Mouse (Mus musculus): Measurements from ENCODE around the gene Tnks1bp1. TPM values are rescaled to one million over a fixed set of nuclear protein-coding genes. Genes with fewer than 3 reads are reported as not detected.

Gene Tnks1bp1
- polyA plus RNA-seq, 1 experiment from 2014 or later: 34.4 TPM

DNA sequence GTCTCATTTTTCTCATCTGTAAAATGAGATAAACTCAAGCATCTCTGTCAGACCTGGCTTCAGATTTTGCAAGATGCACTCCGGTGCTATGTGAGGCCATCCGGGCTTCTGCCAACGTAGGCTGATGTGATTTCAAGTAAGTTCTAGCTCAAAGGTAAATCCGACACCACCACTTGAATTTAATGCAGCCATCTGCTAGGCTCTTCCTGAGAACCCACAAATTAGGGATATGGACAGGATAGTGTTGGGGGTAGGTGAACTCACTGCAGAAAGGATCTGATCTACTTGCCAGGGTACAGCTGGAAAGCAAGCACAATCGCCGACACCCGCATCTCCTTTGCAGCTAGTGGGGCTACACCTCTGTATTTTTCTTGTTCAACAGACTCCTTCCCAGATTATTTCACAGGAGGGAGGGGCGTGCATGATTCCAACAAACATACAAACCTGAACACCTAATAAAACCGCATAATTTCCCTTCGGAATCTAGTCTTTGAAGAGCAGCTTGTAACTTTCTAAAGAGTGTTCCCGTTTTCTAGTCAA, 11.2 kb upstream of the Tnks1bp1 start:
- Histone ChIP-seq H3K4me3 (ENCODE audit: low read length) (peak overlapping the region; percentile 81), H3K9me3 (ENCODE audit: control insufficient read depth, low read length) (no peaks in the 10 kb centered on the region), H3K9ac (ENCODE audit: low read depth, low read length) (peak overlapping the region; percentile 95), H3K27me3 (replicated peaks; ENCODE audit: control insufficient read depth, insufficient read depth, low read length) (no peaks in the 10 kb centered on the region), H3K4me1 (ENCODE audit: control insufficient read depth, insufficient read depth, low read length) (peaks cover 7% of the 10 kb centered on the region), H3K36me3 (ENCODE audit: control insufficient read depth, insufficient read depth, low read length) (peaks cover 18% of the 10 kb centered on the region), H3K4me2 (ENCODE audit: low read depth, low read length) (peak overlapping the region; percentile 63), H3K27ac (ENCODE audit: low read length) (no peak overlapping the region; the same call in 1 of the 2 replicates)
- peak; percentile 37 for ATAC-seq
- 7% methylated on average over 11 of the region's 11 CpGs for WGBS

DNA sequence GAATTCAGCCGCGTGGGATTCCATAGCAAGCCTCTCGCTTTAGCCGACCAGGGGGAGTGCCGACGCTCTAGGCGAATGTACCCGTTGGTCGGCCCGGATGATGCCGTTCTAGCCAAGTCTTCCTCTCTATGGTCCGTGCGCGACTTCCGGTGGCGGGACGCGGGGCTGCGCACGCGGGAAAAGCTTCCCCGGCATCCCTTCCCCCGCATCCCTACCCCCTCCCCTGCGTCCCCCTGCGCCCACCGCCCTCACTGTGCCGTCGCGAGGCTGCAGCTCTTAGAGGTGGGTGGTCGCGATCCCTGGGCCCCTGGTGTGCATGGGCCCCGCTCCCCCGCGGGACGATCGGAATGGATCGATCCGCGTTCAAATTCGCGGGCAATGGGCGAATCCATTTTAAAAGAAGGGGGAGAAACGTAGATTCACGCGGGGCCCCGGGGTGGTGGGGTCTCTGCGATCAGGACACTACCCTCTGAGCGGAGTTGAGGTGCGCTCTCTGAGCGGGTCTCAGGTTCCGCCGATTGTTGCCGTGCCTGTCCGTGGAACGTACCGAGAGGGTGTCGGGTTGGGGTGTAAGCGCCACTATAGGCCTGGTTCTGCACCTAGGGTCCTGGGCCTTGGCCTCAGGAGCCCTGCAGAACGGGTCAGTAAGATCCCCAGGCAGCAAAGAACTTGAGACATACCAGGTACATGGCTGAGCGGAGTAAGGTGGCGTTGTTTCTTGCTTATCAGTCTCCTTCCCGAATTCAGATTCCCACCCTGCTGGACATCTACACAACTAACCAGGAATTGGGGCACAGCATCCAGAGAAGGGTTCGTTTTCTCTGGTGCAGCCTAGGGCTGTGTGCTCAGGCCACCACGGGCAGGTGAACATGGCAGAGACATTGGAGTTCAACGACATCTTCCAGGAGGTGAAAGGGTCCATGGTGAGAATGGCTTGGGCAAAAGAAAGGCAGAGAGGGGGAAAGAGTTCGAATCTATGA, 10.5 kb upstream of the Tnks1bp1 start, which contains the start of the genes Ssrp1 and P2rx3:
Ssrp1 (plus strand) TSS at position 188 of the 980 bp plus-strand sequence.
P2rx3 (minus strand) TSS at position 416 of the 980 bp plus-strand sequence.
- Histone ChIP-seq H3K27ac (ENCODE audit: low read length) (peak within 1 kb of the TSS; percentile 81), H3K9me3 (ENCODE audit: control insufficient read depth, low read length) (no peaks in the 10 kb centered on the region), H3K4me3 (ENCODE audit: low read length) (peak within 1 kb of the TSS; percentile 81), H3K27me3 (replicated peaks; ENCODE audit: control insufficient read depth, insufficient read depth, low read length) (no peaks in the 10 kb centered on the region), H3K4me1 (ENCODE audit: control insufficient read depth, insufficient read depth, low read length) (peaks cover 7% of the 10 kb centered on the region), H3K4me2 (ENCODE audit: low read depth, low read length) (peak within 1 kb of the TSS; percentile 68), H3K9ac (ENCODE audit: low read depth, low read length) (peak within 1 kb of the TSS; percentile 95), H3K36me3 (ENCODE audit: control insufficient read depth, insufficient read depth, low read length) (peaks cover 26% of the 10 kb centered on the region)
- WGBS: 1% methylated on average over 66 of the region's 66 CpGs
- peak; percentile 96 for ATAC-seq

GRCm38 (mm10) chr2:85038336-85038735, 9.5 kb upstream of the Tnks1bp1 start:
- Histone ChIP-seq H3K36me3 (ENCODE audit: control insufficient read depth, insufficient read depth, low read length) (peaks cover 28% of the 10 kb centered on the region), H3K4me3 (ENCODE audit: low read length) (peak overlapping the region; percentile 81), H3K27me3 (replicated peaks; ENCODE audit: control insufficient read depth, insufficient read depth, low read length) (no peaks in the 10 kb centered on the region), H3K4me2 (ENCODE audit: low read depth, low read length) (peak overlapping the region; percentile 68), H3K4me1 (ENCODE audit: control insufficient read depth, insufficient read depth, low read length) (peaks cover 7% of the 10 kb centered on the region), H3K27ac (ENCODE audit: low read length) (no peak overlapping the region), H3K9ac (ENCODE audit: low read depth, low read length) (peak overlapping the region; percentile 95), H3K9me3 (ENCODE audit: control insufficient read depth, low read length) (no peaks in the 10 kb centered on the region)
- ATAC-seq: no peak
- 76% methylated on average over 13 of the region's 13 CpGs for WGBS

DNA sequence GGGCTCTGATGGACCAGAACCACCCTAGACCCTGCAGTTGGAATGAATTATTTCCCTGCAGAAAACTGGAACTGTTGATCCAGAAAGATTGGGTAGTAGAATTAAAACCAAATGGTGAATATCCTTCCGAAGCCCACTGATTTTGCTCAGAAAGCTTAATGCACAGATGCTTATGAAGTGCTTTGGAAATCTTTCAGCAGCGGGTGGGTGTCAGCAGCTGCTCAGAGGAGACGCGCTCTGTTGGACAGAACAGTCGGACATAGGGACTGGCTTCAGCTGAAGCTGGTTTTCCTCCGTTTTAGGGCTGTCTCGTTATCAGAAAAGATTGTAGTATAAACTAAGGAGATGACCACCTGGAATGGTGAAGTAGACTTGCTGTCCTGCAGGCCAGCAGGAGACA, 4.2 kb upstream of the Tnks1bp1 start:
- 86% methylated on average over 7 of the region's 7 CpGs for WGBS
- Histone ChIP-seq H3K4me2 (ENCODE audit: low read depth, low read length) (no peak overlapping the region), H3K9ac (ENCODE audit: low read depth, low read length) (no peak overlapping the region), H3K27ac (ENCODE audit: low read length) (no peak overlapping the region), H3K9me3 (ENCODE audit: control insufficient read depth, low read length) (no peaks in the 10 kb centered on the region), H3K36me3 (ENCODE audit: control insufficient read depth, insufficient read depth, low read length) (peaks cover 35% of the 10 kb centered on the region), H3K4me1 (ENCODE audit: control insufficient read depth, insufficient read depth, low read length) (peaks cover 9% of the 10 kb centered on the region), H3K4me3 (ENCODE audit: low read length) (no peak overlapping the region), H3K27me3 (replicated peaks; ENCODE audit: control insufficient read depth, insufficient read depth, low read length) (no peaks in the 10 kb centered on the region)
- ATAC-seq: no peak

DNA sequence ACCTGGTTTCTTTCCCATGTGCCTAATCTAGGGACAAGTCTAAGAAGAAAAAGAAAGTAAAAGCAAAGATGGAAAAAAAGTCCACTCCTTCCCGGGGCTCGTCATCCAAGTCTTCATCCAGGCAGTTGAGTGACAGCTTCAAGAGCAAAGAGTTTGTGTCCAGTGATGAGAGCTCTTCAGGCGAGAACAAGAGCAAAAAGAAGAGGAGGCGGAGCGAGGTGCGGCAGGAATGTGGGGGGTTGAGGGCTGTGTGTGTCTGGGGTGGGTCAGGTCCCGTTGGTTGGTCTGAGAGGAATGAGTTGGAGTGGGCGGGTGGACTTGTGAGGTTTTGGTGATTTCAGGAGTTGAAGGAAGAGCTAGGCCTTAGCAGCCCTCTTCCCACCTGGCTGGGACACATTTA, 1.6 kb upstream of the Tnks1bp1 start:
- H3K4me2 ChIP-seq (ENCODE audit: low read depth, low read length): no peak overlapping the region
- H3K27me3 ChIP-seq (replicated peaks; ENCODE audit: control insufficient read depth, insufficient read depth, low read length): no peaks in the 10 kb centered on the region
- H3K9me3 ChIP-seq (ENCODE audit: control insufficient read depth, low read length): no peaks in the 10 kb centered on the region
- H3K9ac ChIP-seq (ENCODE audit: low read depth, low read length): no peak overlapping the region
- H3K27ac ChIP-seq (ENCODE audit: low read length): no peak overlapping the region
- no peak overlapping the region for H3K4me3 ChIP-seq (ENCODE audit: low read length)
- peaks cover 21% of the 10 kb centered on the region for H3K36me3 ChIP-seq (ENCODE audit: control insufficient read depth, insufficient read depth, low read length)
- no peak for ATAC-seq
- H3K4me1 ChIP-seq (ENCODE audit: control insufficient read depth, insufficient read depth, low read length): peaks cover 32% of the 10 kb centered on the region
- WGBS: 78% methylated on average over 8 of the region's 8 CpGs

DNA sequence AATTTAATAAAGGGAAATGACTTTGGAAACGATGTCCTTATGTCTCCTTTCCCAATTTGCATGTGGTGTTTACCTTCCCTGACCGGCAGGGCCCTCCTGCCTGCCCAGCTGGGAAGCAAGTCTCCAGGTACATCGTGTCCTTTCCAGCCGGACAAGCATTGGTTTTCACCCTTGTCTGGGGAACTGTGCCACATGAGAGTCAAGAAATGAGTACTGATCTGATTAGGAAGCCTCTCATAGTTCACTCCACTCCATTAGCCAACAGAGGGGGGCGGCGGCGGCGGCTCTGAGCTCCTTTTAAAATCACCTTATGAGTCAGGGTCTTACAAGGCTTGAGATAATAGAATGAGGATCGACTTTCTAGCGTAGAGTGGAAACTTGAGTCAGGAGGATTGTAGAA, 741 bp upstream of the Tnks1bp1 start:
- Histone ChIP-seq H3K27ac (ENCODE audit: low read length) (peak overlapping the region; percentile 88), H3K4me1 (ENCODE audit: control insufficient read depth, insufficient read depth, low read length) (peaks cover 39% of the 10 kb centered on the region), H3K9ac (ENCODE audit: low read depth, low read length) (peak overlapping the region; percentile 79), H3K9me3 (ENCODE audit: control insufficient read depth, low read length) (no peaks in the 10 kb centered on the region), H3K4me2 (ENCODE audit: low read depth, low read length) (peak overlapping the region; percentile 69), H3K4me3 (ENCODE audit: low read length) (peak overlapping the region; percentile 72), H3K36me3 (ENCODE audit: control insufficient read depth, insufficient read depth, low read length) (peaks cover 15% of the 10 kb centered on the region), H3K27me3 (replicated peaks; ENCODE audit: control insufficient read depth, insufficient read depth, low read length) (no peaks in the 10 kb centered on the region)
- no peak for ATAC-seq
- WGBS: 40% methylated on average over 10 of the region's 10 CpGs

GRCm38 (mm10) chr2:85048168-85048751, 438 bp downstream of the Tnks1bp1 start:
- Histone ChIP-seq H3K4me2 (ENCODE audit: low read depth, low read length) (peak overlapping the region; percentile 69), H3K4me1 (ENCODE audit: control insufficient read depth, insufficient read depth, low read length) (peaks cover 48% of the 10 kb centered on the region), H3K9ac (ENCODE audit: low read depth, low read length) (peak overlapping the region; percentile 79), H3K4me3 (ENCODE audit: low read length) (peak overlapping the region; percentile 72), H3K27ac (ENCODE audit: low read length) (peak overlapping the region; percentile 88), H3K27me3 (replicated peaks; ENCODE audit: control insufficient read depth, insufficient read depth, low read length) (no peaks in the 10 kb centered on the region), H3K9me3 (ENCODE audit: control insufficient read depth, low read length) (no peaks in the 10 kb centered on the region), H3K36me3 (ENCODE audit: control insufficient read depth, insufficient read depth, low read length) (peaks cover 15% of the 10 kb centered on the region; the same call in 1 of the 2 replicates)
- peak; percentile 51 for ATAC-seq
- WGBS: under 1% methylated on average over 38 of the region's 44 CpGs

DNA sequence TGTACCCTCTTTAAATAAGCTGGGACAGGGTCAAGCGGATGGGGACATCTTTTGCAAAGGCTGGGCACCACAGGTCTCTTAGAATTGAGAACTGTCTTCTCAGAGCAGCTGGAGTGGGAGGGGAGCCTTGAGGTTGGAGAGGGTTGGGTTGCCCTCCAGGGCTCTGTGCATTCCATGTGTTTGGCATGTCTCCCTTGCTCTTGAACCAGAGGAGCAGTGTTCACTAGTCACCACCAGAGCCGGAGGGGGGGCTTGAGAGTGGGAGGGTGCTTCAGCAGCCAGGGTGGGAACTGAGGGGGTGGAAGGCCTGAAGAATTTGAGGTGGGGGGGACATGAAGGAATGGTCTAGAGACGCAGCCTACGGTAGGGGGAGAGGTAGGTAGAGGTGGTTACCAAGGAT, 1.5 kb downstream of the Tnks1bp1 start:
- H3K9me3 ChIP-seq (ENCODE audit: control insufficient read depth, low read length): no peaks in the 10 kb centered on the region
- H3K4me2 ChIP-seq (ENCODE audit: low read depth, low read length): peak overlapping the region; percentile 69
- 79% methylated on average over 4 of the region's 4 CpGs for WGBS
- H3K4me1 ChIP-seq (ENCODE audit: control insufficient read depth, insufficient read depth, low read length): peaks cover 50% of the 10 kb centered on the region
- no peak for ATAC-seq
- peaks cover 15% of the 10 kb centered on the region; the same call in 1 of the 2 replicates for H3K36me3 ChIP-seq (ENCODE audit: control insufficient read depth, insufficient read depth, low read length)
- H3K4me3 ChIP-seq (ENCODE audit: low read length): peak overlapping the region; percentile 72
- no peaks in the 10 kb centered on the region for H3K27me3 ChIP-seq (replicated peaks; ENCODE audit: control insufficient read depth, insufficient read depth, low read length)
- H3K27ac ChIP-seq (ENCODE audit: low read length): peak overlapping the region; percentile 88
- H3K9ac ChIP-seq (ENCODE audit: low read depth, low read length): peak overlapping the region; percentile 79

Measured in intestine, embryonic 16.5 days (tissue).